Mouse (Mus musculus): ENCODE data around the gene Smyd2.

- no peak for TF ChIP-seq USF1 (IDR thresholded peaks at IDR 0.05; ENCODE audit: low read depth)
- no peak for TF ChIP-seq CTCF (IDR thresholded peaks at IDR 0.05; ENCODE audit: control insufficient read depth, insufficient read depth, insufficient read length)
- TF ChIP-seq FOSL1 (IDR thresholded peaks at IDR 0.05; ENCODE audit: insufficient read depth, low read length, poor library complexity, severe bottlenecking): no peak
- TF ChIP-seq CEBPB (IDR thresholded peaks at IDR 0.05; ENCODE audit: low read depth): no peak
- no peak for TF ChIP-seq MAX (IDR thresholded peaks at IDR 0.05)
- no peak for TF ChIP-seq MYOG (IDR thresholded peaks at IDR 0.05; ENCODE audit: control insufficient read depth, extremely low read depth, insufficient read length)
- TF ChIP-seq MYOD1 (IDR thresholded peaks at IDR 0.05; ENCODE audit: control insufficient read depth, insufficient read length, low read depth): no peak
Measured at GRCm38 (mm10) chr1:189951861-189952260, 29.7 kb upstream of the Smyd2 start.
